Mouse (Mus musculus): Measurements from ENCODE around the gene Arfrp1.

DNA sequence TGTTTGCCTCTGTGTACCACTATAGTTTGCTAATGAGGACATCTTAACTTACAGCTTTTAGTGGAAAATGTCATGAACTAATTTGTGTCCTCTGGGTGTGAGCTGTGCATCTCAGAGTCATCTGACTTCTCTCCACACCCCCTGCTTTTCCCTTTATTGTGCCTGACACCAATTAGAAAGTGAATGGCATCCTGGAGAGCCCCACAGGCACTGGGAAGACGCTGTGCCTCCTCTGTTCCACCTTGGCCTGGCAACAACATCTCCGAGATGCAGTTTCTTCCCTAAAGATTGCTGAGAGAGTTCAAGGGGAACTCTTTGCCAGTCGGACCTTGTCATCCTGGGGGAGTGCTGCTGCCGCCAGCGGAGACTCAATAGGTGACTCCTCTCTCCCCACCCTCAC is 43.1 kb downstream of the Arfrp1 start:
- TF ChIP-seq POLR2A (IDR thresholded peaks at IDR 0.05; ENCODE audit: control insufficient read depth, extremely low read depth, insufficient read depth, low read length, poor library complexity) (no peak), CTCF (IDR thresholded peaks at IDR 0.05; ENCODE audit: borderline replicate concordance, control insufficient read depth, extremely low read depth, insufficient read depth, low read length, poor library complexity) (no peak)
